Mouse (Mus musculus) T-cell, adult 2 months (primary cell): ENCODE results near the gene Cfap36.

Source experiments
- DNase-seq: peaks from one replicate; pipeline ENCODE4 v3.0.0; 2022; ENCODE audit warnings: low spot score

Gene Cfap36

DNA sequence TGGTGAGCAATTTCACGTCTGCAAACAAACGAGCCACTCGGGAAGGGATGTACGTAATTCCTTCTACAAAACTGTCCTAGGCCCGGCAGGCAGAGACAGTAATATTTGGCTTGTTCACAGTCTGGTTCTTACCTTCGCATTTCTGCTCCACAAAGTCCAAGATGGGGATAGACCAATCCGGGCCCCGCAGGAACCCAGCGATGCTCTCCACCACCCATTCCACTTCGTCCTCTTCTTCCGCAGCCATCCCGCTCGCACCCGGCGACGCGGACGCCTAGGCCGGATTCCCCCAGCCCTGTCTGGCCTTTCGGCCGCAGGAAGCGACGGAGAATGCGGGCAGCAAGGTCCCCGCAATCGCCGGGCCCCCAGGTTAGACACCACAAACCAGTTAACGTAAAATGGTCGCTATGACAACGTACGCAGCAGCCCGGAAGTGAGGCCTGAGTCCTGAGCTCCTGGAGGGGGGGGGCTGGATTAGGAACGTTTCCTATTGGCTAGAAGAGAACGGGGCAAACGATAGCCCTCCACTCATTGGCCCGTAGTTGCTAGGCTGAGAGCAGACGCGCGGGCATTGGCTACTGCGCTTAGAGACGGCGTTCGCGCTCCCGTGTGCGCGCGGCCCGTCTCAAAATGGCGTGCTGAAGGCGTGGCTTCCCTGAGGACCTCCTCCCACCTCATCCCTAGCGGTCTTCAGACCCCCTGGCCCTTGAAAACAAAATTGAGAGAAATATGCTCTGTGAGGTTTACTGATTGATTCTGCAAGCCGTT is at the start of gene Cfap36:
Gene Cfap36 (minus strand): TSS at position 527 of the 768 bp plus-strand sequence.
- DNase-seq: peak; percentile 92

- DNase-seq: no peak
These were observed 40.1 kb upstream of the Cfap36 start for GRCm38 (mm10) chr11:29287305-29287704.

GRCm38 (mm10) chr11:29286040-29286439 is 38.8 kb upstream of the Cfap36 start:
- DNase-seq: no peak

- DNase-seq: no peak
These were observed 27.5 kb upstream of the Cfap36 start for GRCm38 (mm10) chr11:29274758-29275157.

DNA sequence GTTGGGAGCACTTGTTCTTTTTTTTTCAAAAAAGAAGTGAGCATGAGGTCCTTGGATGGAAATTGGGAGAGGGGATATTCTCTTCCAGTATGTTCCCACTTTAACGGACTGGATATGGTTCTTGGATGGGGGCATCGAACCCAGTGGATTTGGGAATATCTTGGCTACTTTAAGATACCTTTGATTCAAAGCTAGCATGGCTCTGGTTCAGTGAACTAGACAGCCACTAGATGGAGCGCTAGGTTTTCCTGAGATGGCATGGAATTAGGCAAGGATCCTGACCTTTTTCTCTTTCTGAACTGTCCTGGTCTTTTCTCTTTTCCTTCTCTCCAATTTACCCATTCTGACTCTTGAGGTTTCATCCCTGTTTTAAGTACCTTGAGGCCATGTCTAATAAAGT is 20.6 kb upstream of the Cfap36 start:
- DNase-seq: no peak

DNA sequence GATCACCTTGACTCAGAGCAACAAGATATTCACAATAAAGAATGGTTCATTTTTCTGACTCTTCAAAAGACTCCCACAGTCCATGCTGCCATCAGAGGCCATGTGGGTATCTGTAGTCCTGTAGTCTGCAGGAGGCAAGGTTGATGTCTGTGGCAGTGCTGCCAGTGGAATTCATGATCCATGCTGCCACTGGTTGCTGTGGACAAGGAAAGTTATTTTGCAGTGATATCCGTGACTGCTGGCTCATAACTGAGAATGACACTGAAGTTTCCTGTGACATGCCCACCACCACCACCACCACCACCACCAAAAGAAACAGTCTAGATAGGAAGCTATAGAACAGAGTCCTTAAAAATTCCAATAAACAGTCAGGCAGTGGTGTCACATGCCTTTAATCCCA is 7.4 kb upstream of the Cfap36 start:
- no peak for DNase-seq

GRCm38 (mm10) chr11:29248386-29248785 is 1.2 kb upstream of the Cfap36 start:
- DNase-seq: no peak

DNA sequence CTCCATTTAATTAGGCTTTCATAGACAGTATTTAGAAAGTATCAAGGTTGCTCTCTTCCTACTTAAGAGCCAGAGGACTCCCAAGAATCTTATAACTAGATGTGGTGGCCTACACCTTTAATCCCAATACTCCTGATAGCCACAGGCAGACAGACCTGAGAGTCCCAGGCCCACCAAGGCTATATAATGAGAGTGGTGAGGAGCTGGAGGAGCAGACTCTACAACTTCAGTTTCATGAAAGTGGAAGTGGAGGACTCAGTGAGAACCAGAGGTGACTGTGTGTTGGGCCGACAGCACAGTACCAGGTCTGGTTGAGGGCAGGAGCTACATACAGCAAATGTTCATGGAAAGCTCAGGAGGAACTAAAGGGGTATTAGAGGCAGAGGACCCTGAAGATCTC is 516 bp upstream of the Cfap36 start:
- DNase-seq: no peak

DNA sequence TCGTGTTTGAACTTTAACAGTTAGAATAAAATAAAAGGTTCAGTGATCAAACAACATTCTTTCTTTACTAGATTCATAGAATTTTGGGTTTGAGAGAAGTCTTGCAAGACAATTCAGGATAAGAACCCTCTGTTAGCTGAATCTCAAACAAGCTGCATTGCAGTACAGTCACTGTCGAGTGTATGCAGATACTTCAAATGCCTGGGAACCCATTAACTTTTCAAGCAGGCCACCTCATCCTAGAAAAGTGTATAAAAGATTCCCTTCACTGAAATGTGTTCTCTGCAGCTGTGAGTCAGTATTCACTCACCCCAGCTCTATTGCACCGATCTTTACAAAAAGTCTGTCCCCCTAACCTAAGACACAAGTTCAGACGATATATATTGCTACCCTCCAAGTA is 1.2 kb downstream of the Cfap36 start:
- no peak for DNase-seq

- no peak for DNase-seq
These were observed 5.2 kb downstream of the Cfap36 start for GRCm38 (mm10) chr11:29241961-29242360.

DNA sequence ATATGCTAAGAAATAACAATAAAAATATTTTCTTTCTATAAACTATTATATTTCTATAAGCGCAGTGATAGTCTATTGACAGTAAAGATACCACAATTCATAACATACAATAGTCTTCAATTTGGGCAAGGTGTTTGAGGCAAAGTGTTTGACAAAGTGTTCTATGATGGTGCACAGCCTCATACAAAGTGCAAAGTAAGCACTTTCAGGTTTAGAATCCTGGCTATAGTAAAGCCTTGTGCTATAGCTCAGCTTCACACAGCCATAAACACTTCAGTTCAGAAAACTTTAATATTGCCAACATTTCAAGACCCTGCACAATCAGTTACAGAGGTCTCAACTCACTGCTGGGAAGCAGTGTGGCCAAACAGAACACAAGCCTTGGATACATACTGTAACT is 7.9 kb downstream of the Cfap36 start:
- DNase-seq: no peak

DNA sequence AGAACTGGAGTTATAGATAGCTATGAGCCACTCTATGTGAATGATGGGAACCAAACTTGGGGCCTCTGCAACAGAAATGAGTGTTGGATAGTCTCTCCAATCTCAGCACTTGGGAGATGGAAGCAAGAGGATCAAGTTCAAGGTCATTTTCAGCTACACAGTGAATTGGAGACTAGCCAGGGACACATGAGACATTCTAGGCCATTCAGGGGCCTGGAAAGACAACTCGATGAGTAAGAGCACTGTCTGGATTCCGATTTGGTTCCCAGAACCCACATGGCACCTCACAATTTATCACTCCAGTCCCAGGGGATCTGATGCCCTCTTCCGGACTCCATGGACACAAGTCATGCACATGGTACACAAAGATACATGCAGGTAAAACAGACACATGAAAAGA is 8.7 kb downstream of the Cfap36 start:
- no peak for DNase-seq

DNA sequence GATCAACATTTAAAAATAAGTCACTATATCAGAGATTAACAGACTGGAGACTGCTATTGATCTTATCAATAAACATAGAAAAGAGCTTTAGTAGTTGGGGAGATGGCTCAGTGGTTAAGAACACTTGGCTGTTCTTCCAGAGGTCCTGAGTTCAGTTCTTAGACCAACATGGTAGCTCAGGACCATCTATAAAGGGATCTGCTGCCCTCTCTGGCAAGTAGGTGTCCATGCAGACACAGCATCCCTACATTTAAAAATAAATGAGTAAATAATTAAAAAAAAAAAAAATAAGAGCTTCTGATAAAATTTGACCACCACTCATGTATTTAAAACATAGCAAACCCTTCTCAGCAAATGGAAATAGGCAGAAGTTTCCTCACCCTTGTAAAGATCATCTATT is 9.2 kb downstream of the Cfap36 start:
- no peak for DNase-seq

DNA sequence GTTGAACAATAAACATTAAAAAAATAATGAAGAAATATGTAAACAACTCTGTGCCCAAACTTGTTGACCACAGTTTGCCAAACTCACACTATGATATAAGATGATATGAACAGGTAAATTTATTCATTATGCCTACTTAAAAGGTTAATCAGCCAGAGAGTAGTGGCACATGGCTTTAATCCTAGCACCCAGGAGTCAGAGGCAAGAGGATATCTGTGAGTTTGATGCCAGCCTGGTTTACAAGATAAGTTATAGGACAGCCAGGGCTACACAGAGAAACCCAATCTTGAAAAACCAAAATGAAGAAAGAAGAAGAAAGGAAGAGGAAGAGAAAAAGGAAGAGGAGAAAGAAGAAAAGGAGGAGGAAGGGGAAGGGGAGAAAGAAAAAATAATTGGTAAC is 9.8 kb downstream of the Cfap36 start:
- DNase-seq: no peak

DNA sequence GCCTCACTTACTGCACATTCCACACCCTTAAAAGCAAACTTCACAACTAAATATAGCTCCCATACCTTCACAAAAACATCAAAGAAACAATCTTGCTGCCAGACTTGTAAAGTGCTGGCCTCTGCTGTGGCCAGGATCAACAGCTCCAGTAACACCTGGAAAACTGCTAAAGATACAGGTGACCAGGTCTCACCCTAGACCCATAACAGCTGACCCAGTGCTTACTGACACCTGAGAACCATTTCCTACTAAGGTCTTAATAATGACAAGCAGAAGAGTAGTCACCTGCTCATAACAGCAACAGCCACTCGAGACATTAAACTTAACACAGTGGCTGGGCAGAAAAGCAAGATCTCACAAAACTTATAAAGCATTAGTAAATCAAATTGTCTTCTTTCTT is 13.6 kb downstream of the Cfap36 start:
- DNase-seq: no peak

GRCm38 (mm10) chr11:29228957-29229356 is 18.3 kb downstream of the Cfap36 start:
- DNase-seq: no peak

DNA sequence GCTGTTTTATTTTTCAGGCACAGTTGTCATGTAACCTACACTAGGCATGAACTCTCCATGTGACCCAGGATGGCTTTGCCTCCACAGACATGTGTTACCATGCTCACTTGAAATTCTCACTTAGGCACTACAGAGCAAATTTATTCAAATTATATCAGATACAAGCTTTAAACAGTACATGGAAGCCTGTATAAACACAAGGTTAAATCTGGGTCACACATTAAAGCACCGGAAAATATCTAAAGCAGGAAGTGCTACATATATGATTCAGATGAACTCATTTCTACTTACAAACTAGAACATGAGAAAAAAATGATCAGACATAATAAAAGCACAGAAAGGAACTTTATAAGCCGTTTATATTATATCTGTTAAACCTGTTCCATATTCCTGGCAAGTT is 22.5 kb downstream of the Cfap36 start:
- DNase-seq: no peak

DNA sequence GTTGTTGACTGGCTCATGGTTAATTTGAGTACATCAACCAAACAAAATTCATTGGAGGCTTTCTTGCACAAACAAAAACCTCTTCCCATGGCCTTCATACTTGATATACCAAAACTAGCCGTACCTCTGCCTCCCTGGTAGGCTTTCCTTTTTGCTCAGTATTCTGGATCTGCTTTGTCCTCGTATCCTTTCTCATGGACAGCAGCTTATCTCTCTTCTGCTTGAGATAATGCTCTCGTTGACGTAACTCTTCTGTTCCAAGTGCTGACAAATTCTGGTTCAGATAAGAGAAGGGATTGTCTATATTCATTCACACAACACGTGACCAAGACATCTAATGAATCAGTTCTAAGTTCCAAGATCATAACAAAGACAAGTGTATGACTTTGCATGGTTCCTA is 24.9 kb downstream of the Cfap36 start:
- DNase-seq: no peak

GRCm38 (mm10) chr11:29219055-29219454 is 28.2 kb downstream of the Cfap36 start:
- no peak for DNase-seq

GRCm38 (mm10) chr11:29216196-29216595 is 31.0 kb downstream of the Cfap36 start:
- DNase-seq: no peak

- DNase-seq: no peak
These were observed 37.4 kb downstream of the Cfap36 start for GRCm38 (mm10) chr11:29209774-29210173.

GRCm38 (mm10) chr11:29203653-29204052 is 43.6 kb downstream of the Cfap36 start:
- no peak for DNase-seq

DNA sequence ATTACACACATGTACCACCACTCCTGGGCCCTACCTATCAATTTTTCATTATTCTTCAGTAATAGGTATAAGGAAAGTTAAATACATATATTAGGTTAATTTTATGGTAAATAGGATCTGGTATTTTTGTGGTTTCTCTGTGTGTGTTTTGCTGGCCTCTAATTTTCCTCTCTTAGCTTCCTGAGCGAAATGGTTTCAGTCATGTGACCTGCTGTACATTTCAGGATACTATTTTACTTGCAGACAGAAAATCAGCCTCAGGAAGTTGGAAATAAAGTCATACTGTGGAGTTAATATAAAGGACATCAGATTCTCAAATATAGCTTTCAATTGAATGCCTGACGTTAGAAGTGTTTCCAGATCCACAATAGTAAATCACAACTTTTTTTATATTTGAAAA is 58.2 kb downstream of the Cfap36 start:
- no peak for DNase-seq

DNA sequence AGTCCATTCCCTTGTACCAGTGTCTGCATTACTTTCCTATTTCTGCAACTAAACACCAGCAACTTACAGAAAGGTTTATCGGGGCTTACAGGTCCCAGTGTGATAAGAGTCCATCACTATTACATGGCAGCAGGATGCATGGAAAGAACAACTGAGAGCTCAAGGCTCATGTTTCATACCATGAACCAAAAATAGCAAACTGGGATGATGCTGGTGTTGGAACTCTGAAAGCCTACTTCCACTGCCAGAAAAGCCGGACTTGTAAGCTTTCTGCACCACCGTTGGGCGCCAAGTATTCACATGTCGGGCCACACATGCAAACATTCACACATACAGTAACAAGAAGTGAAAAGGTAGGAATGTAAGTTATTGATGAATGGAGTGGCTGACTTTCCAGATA is 65.5 kb downstream of the Cfap36 start:
- no peak for DNase-seq
